Mouse (Mus musculus) CH12.LX (cell line): ENCODE results near the gene Akap1.

Experiments used
- CHD1 ChIP-seq: IDR thresholded peaks from 2 replicates; pipeline ENCODE4 v1.6.1; 2012; ENCODE audit warnings: low read depth, low read length, improper control_type of control experiment, inconsistent platforms
- CTCF ChIP-seq, 2 experiments: IDR thresholded peaks in 1 of 2; conservative IDR thresholded peaks in 1 of 2; 2 replicates each; pipeline ENCODE4 v1.5.1; 2011 to 2012; ENCODE audit warnings: low read depth in 2 of 2, low read length in 2 of 2, improper control_type of control experiment in 1 of 2, inconsistent platforms in 1 of 2, mild to moderate bottlenecking in 1 of 2, moderate library complexity in 1 of 2
- MXI1 ChIP-seq: IDR thresholded peaks from 2 replicates; pipeline ENCODE4 v1.6.1; 2011; ENCODE audit warnings: mild to moderate bottlenecking, low read depth, low read length, improper control_type of control experiment
- NELFE ChIP-seq: IDR thresholded peaks from 2 replicates; pipeline ENCODE4 v1.6.1; 2011; ENCODE audit warnings: low read depth, low read length, improper control_type of control experiment
- PAX5 ChIP-seq: IDR thresholded peaks from 2 replicates; pipeline ENCODE4 v1.6.1; 2012; ENCODE audit warnings: low read length, inconsistent platforms, mixed read lengths
- POLR2A ChIP-seq: IDR thresholded peaks from 2 replicates; pipeline ENCODE4 v1.6.1; 2011; ENCODE audit warnings: low read depth, mild to moderate bottlenecking, improper control_type of control experiment, low read length
- RCOR1 ChIP-seq: conservative IDR thresholded peaks from 2 replicates; pipeline ENCODE4 v1.6.1; 2012; ENCODE audit warnings: low read depth, mild to moderate bottlenecking, inconsistent platforms, low read length, improper control_type of control experiment
- USF1 ChIP-seq: IDR thresholded peaks from 2 replicates; pipeline ENCODE4 v1.6.1; 2014; ENCODE audit warnings: low read depth, mild to moderate bottlenecking, inconsistent platforms, low read length, improper control_type of control experiment
- ZC3H11A ChIP-seq: IDR thresholded peaks from 2 replicates; pipeline ENCODE4 v1.6.1; 2012; ENCODE audit warnings: low read depth, mild to moderate bottlenecking, inconsistent platforms, low read length, improper control_type of control experiment

- no peak for TF ChIP-seq CTCF (conservative IDR thresholded peaks at IDR 0.05 in 1 of 2, IDR thresholded peaks at IDR 0.05 in 1 of 2; ENCODE audit: low read depth in 2 of 2, low read length in 2 of 2)
- no peak for TF ChIP-seq RCOR1
- no peak for TF ChIP-seq NELFE
- no peak for TF ChIP-seq CHD1
- no peak for TF ChIP-seq POLR2A
- TF ChIP-seq MXI1 = no peak
- no peak for TF ChIP-seq USF1
- no peak for TF ChIP-seq PAX5
- no peak for TF ChIP-seq ZC3H11A
These were observed 21.9 kb downstream of the Akap1 start for GRCm38 (mm10) chr11:88842315-88842975.
